Comparison of ENCODE assay signal across 15 mouse cellular contexts in the genomic region with DNA sequence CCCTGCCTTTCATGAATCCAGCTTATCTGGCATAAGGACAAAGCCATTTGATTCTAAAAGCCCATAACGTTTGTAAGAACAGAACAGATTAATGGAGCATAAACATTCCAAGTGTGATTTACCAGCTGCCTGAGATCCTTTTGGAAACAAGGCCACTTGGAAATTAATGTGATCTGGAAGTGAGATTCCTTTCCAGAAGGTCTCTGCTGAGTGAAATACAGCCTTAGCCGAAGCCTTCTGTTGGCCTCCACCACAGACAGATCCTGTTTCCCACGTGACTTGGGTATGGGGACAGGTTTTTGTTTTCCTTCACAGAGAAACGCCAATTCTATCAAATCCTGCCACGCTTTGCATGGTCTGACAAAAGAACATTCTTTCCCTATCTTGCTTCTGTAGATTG. TPM values are rescaled to one million over a fixed set of nuclear protein-coding genes. Genes with fewer than 3 reads are reported as not detected.
DNase-seq lines count a peak whose midpoint lies in the region; ATAC-seq and TF ChIP-seq lines count a peak whose summit lies in the region.
"Had no signal": no experiment of that assay in that cellular context is flagged by ENCODE, and none has a peak within 500 bp of the region (broad histone marks: within the 10 kb centered on the region; RNA-seq: fewer than 3 reads in every experiment).

No protein-coding gene starts in this region.

- TF ChIP-seq CTCF in hindbrain, postnatal 0 days (IDR thresholded peaks at IDR 0.05; ENCODE audit: low read depth): no peak
- no peak for TF ChIP-seq CTCF in midbrain, postnatal 0 days (IDR thresholded peaks at IDR 0.05)

- no peaks in the 10 kb centered on the region for H3K36me3 ChIP-seq in hindbrain, embryonic 15.5 days
- no peaks in the 10 kb centered on the region for H3K36me3 ChIP-seq in hindbrain, postnatal 0 days (ENCODE audit: insufficient read depth, low read length)
- H3K36me3 ChIP-seq in midbrain, postnatal 0 days (ENCODE audit: insufficient read depth, low read length): no peaks in the 10 kb centered on the region
- H3K36me3 ChIP-seq in midbrain, embryonic 16.5 days (ENCODE audit: control insufficient read depth, insufficient read depth, low read length): no peaks in the 10 kb centered on the region
- no peaks in the 10 kb centered on the region for H3K36me3 ChIP-seq in embryonic facial prominence, embryonic 15.5 days
- H3K36me3 ChIP-seq: heart, embryonic 10.5 days had no signal

- no peak for ATAC-seq in hindbrain, embryonic 15.5 days (ENCODE audit: low FRiP score, low read depth)
- no peak for ATAC-seq in hindbrain, postnatal 0 days
- no peak for ATAC-seq in midbrain, postnatal 0 days (ENCODE audit: low FRiP score)
- no peak for ATAC-seq in midbrain, embryonic 16.5 days
- ATAC-seq in embryonic facial prominence, embryonic 15.5 days (ENCODE audit: insufficient number of reproducible peaks, low FRiP score, low TSS enrichment, low read depth): no peak
- ATAC-seq in megakaryocyte progenitor cell, adult 5-6 weeks (replicated peaks; ENCODE audit: poor library complexity): no peak

- no peak overlapping the region for H3K4me3 ChIP-seq in hindbrain, embryonic 15.5 days
- no peak overlapping the region for H3K4me3 ChIP-seq in hindbrain, postnatal 0 days (ENCODE audit: low read length)
- no peak overlapping the region for H3K4me3 ChIP-seq in midbrain, postnatal 0 days (ENCODE audit: low read depth, low read length)
- no peak overlapping the region for H3K4me3 ChIP-seq in midbrain, embryonic 16.5 days (ENCODE audit: low read depth, low read length)
- H3K4me3 ChIP-seq in embryonic facial prominence, embryonic 15.5 days (replicated peaks): no peak overlapping the region
- H3K4me3 ChIP-seq: heart, embryonic 10.5 days; megakaryocyte, embryonic 14.5 days had no signal

- peaks cover 9% of the 10 kb centered on the region for H3K4me1 ChIP-seq in hindbrain, embryonic 15.5 days (replicated peaks)
- no peaks in the 10 kb centered on the region; the same call in 1 of the 2 replicates for H3K4me1 ChIP-seq in hindbrain, postnatal 0 days (ENCODE audit: insufficient read depth, low read length)
- peaks cover 3% of the 10 kb centered on the region; the same call in 1 of the 2 replicates for H3K4me1 ChIP-seq in midbrain, postnatal 0 days (ENCODE audit: insufficient read depth, low read length)
- H3K4me1 ChIP-seq in midbrain, embryonic 16.5 days (ENCODE audit: control insufficient read depth, insufficient read depth, low read length): peaks cover 10% of the 10 kb centered on the region
- peaks cover 39% of the 10 kb centered on the region for H3K4me1 ChIP-seq in embryonic facial prominence, embryonic 15.5 days

- 38% methylated on average over 5 of the region's 5 CpGs for WGBS in hindbrain, embryonic 15.5 days
- WGBS in hindbrain, postnatal 0 days: 38% methylated on average over 5 of the region's 5 CpGs
- 25% methylated on average over 5 of the region's 5 CpGs for WGBS in midbrain, postnatal 0 days
- 31% methylated on average over 5 of the region's 5 CpGs for WGBS in midbrain, embryonic 16.5 days
- WGBS in embryonic facial prominence, embryonic 15.5 days: 24% methylated on average over 5 of the region's 5 CpGs

- no peak overlapping the region for H3K4me2 ChIP-seq in hindbrain, embryonic 15.5 days
- H3K4me2 ChIP-seq in hindbrain, postnatal 0 days (ENCODE audit: low read depth, low read length): no peak overlapping the region
- H3K4me2 ChIP-seq in midbrain, postnatal 0 days (ENCODE audit: low read depth, low read length, poor library complexity, severe bottlenecking): no peak overlapping the region
- H3K4me2 ChIP-seq in midbrain, embryonic 16.5 days (ENCODE audit: low read length): no peak overlapping the region
- H3K4me2 ChIP-seq in embryonic facial prominence, embryonic 15.5 days (replicated peaks): no peak overlapping the region

- no peaks in the 10 kb centered on the region for H3K9me3 ChIP-seq in hindbrain, embryonic 15.5 days
- no peaks in the 10 kb centered on the region for H3K9me3 ChIP-seq in hindbrain, postnatal 0 days (ENCODE audit: low read length)
- no peaks in the 10 kb centered on the region for H3K9me3 ChIP-seq in midbrain, postnatal 0 days (ENCODE audit: low read length)
- no peaks in the 10 kb centered on the region for H3K9me3 ChIP-seq in midbrain, embryonic 16.5 days (replicated peaks; ENCODE audit: control insufficient read depth, low read length, poor library complexity, severe bottlenecking)
- no peaks in the 10 kb centered on the region for H3K9me3 ChIP-seq in embryonic facial prominence, embryonic 15.5 days (replicated peaks)
- H3K9me3 ChIP-seq: heart, embryonic 10.5 days; megakaryocyte, embryonic 14.5 days had no signal

- DNase-seq in hindbrain, postnatal 0 days (ENCODE audit: low spot score): no peak
- peak; percentile 6 for DNase-seq in midbrain, postnatal 0 days (ENCODE audit: low spot score)
- DNase-seq in lung, postnatal 4 days: no peak
- DNase-seq: cerebellum, adult 9-11 months; layer of hippocampus, adult 9-11 months; left cerebral cortex, postnatal 4 days; lung, adult 18-20 months had no signal

- 0 out of 2 replicates have a peak overlapping the region, but pooled peaks have one; percentile 48 for H3K27ac ChIP-seq in hindbrain, embryonic 15.5 days (replicated peaks)
- H3K27ac ChIP-seq in hindbrain, postnatal 0 days: no peak overlapping the region
- H3K27ac ChIP-seq in midbrain, postnatal 0 days (ENCODE audit: low read depth, low read length): no peak overlapping the region
- no peak overlapping the region for H3K27ac ChIP-seq in midbrain, embryonic 16.5 days (ENCODE audit: low read length)
- H3K27ac ChIP-seq in embryonic facial prominence, embryonic 15.5 days (replicated peaks): peak overlapping the region; percentile 40
- H3K27ac ChIP-seq: heart, embryonic 10.5 days; stomach, postnatal 0 days had no signal

- H3K9ac ChIP-seq in hindbrain, embryonic 15.5 days: no peak overlapping the region
- no peak overlapping the region for H3K9ac ChIP-seq in hindbrain, postnatal 0 days (replicated peaks; ENCODE audit: low read length)
- no peak overlapping the region for H3K9ac ChIP-seq in midbrain, postnatal 0 days (replicated peaks; ENCODE audit: low read length, poor library complexity, severe bottlenecking)
- no peak overlapping the region for H3K9ac ChIP-seq in midbrain, embryonic 16.5 days (ENCODE audit: low read depth, low read length)
- no peak overlapping the region for H3K9ac ChIP-seq in embryonic facial prominence, embryonic 15.5 days

- no peaks in the 10 kb centered on the region for H3K27me3 ChIP-seq in hindbrain, embryonic 15.5 days
- H3K27me3 ChIP-seq in hindbrain, postnatal 0 days (ENCODE audit: insufficient read depth, low read length): no peaks in the 10 kb centered on the region
- no peaks in the 10 kb centered on the region for H3K27me3 ChIP-seq in midbrain, postnatal 0 days (ENCODE audit: insufficient read depth, low read length)
- H3K27me3 ChIP-seq in midbrain, embryonic 16.5 days (ENCODE audit: control insufficient read depth, insufficient read depth, low read depth, low read length): no peaks in the 10 kb centered on the region
- H3K27me3 ChIP-seq in embryonic facial prominence, embryonic 15.5 days: no peaks in the 10 kb centered on the region
- H3K27me3 ChIP-seq: megakaryocyte, embryonic 14.5 days had no signal

RNA-seq across cellular contexts. Expression of gene Ackr4, which starts 3.1 kb away (rescaled TPM):
- polyA plus RNA-seq in hindbrain, embryonic 15.5 days (2015; fragmentation: Nextera tagmentation; extraction: Ambion mirVana): 1.4 and 1.6 TPM in 2 replicates
- 0.54 and 1.3 TPM in 2 replicates for total RNA-seq in hindbrain, postnatal 0 days (2014; rRNA removed)
- polyA plus RNA-seq in hindbrain, postnatal 0 days (2015; fragmentation: Nextera tagmentation; extraction: Ambion mirVana): 0.93 and 1.0 TPM in 2 replicates
- total RNA-seq in midbrain, postnatal 0 days (2014; rRNA removed): 0.38 and 0.47 TPM in 2 replicates
- polyA plus RNA-seq in midbrain, postnatal 0 days (2015; fragmentation: Nextera tagmentation; extraction: Ambion mirVana): 0.58 and 0.86 TPM in 2 replicates
- 0.78 and 1.1 TPM in 2 replicates for polyA plus RNA-seq in midbrain, embryonic 16.5 days (2015; fragmentation: Nextera tagmentation; extraction: Ambion mirVana)
- 6.4 and 6.9 TPM in 2 replicates for polyA plus RNA-seq in embryonic facial prominence, embryonic 15.5 days (2015; fragmentation: Nextera tagmentation; extraction: Ambion mirVana)
- total RNA-seq in megakaryocyte progenitor cell, adult 5-6 weeks (2015): not detected in 2 replicates
- not detected in 2 replicates for total RNA-seq in megakaryocyte progenitor cell, adult 5-6 weeks (2017)
- total RNA-seq: hematopoietic stem cell, adult 5-6 weeks had no signal

Comparison
In these comparisons a context has a peak if more than half of its experiments do, and no peak if none do; other contexts are left out.
1. H3K27ac ChIP-seq: peak in hindbrain, embryonic 15.5 days (single experiment) and embryonic facial prominence, embryonic 15.5 days (single experiment); none in hindbrain, postnatal 0 days (single experiment), midbrain, postnatal 0 days (single experiment) and midbrain, embryonic 16.5 days (single experiment).